Mouse (Mus musculus): Measurements from ENCODE around the gene Rimbp2.

GRCm38 (mm10) chr5:128744351-128744750, 208.9 kb downstream of the Rimbp2 start:
- TF ChIP-seq CTCF (IDR thresholded peaks at IDR 0.05; ENCODE audit: insufficient read depth, low read depth, low read length) (no peak), POLR2A (IDR thresholded peaks at IDR 0.05; ENCODE audit: insufficient read depth, low read depth, low read length) (no peak)
